9 mouse cellular contexts compared by ENCODE assay signal in the genomic region with DNA sequence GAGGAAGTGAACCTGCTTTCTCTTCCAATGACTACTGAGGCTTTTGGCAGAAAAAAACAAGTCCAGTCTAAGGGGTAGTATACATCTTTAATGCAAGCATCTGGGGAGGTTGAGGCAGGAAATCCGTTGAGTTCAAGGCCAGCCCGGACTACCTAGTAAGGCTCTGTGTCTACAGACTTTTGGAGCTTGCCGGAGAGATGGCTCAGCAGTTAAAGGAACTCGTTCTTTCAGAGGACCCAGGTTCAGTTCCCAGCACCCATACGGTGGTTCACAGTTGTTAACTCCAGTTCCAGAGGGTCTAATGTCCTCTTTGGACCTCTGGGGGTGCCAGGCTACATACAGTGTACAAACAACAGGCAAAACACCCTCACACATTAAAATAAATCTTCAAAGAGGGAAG. TPM values are rescaled to one million over a fixed set of nuclear protein-coding genes. Genes with fewer than 3 reads are reported as not detected.
DNase-seq lines count a peak whose midpoint lies in the region; ATAC-seq lines count a peak whose summit lies in the region.
"Had no signal": no experiment of that assay in that cellular context is flagged by ENCODE, and none has a peak within 500 bp of the region (broad histone marks: within the 10 kb centered on the region; RNA-seq: fewer than 3 reads in every experiment).

No protein-coding gene starts in this region.

- peak overlapping the region; percentile 99 for H3K4me3 ChIP-seq in megakaryocyte, embryonic 14.5 days (replicated peaks)
- peak overlapping the region; percentile 76 for H3K4me3 ChIP-seq in limb, embryonic 13.5 days
- peak overlapping the region; percentile 75 for H3K4me3 ChIP-seq in stomach, embryonic 14.5 days (ENCODE audit: low read depth, low read length)

- ATAC-seq in megakaryocyte, adult 5-6 weeks (ENCODE audit: poor library complexity, severe bottlenecking): no peak
- no peak for ATAC-seq in limb, embryonic 13.5 days (ENCODE audit: low FRiP score, low read depth)
- no peak for ATAC-seq in stomach, embryonic 14.5 days (ENCODE audit: insufficient number of reproducible peaks, insufficient read depth, low FRiP score, low read depth)

- peak overlapping the region; percentile 88 for H3K4me2 ChIP-seq in limb, embryonic 13.5 days (replicated peaks)
- H3K4me2 ChIP-seq in stomach, embryonic 14.5 days (replicated peaks; ENCODE audit: low read depth, low read length): peak overlapping the region; percentile 84

- peak overlapping the region; percentile 88; the same call in 1 of the 2 replicates for H3K27ac ChIP-seq in limb, embryonic 13.5 days
- H3K27ac ChIP-seq in stomach, embryonic 14.5 days (ENCODE audit: low read length): no peak overlapping the region

- H3K9me3 ChIP-seq in megakaryocyte, embryonic 14.5 days: no peaks in the 10 kb centered on the region
- no peaks in the 10 kb centered on the region for H3K9me3 ChIP-seq in limb, embryonic 13.5 days
- no peaks in the 10 kb centered on the region for H3K9me3 ChIP-seq in stomach, embryonic 14.5 days (ENCODE audit: control insufficient read depth, low read depth, low read length)

- H3K9ac ChIP-seq in limb, embryonic 13.5 days: peak overlapping the region; percentile 92
- H3K9ac ChIP-seq in stomach, embryonic 14.5 days (replicated peaks; ENCODE audit: low read depth, low read length): peak overlapping the region; percentile 80; the same call in 1 of the 2 replicates

- H3K27me3 ChIP-seq in megakaryocyte, embryonic 14.5 days (replicated peaks): no peaks in the 10 kb centered on the region
- no peaks in the 10 kb centered on the region for H3K27me3 ChIP-seq in limb, embryonic 13.5 days
- no peaks in the 10 kb centered on the region for H3K27me3 ChIP-seq in stomach, embryonic 14.5 days (ENCODE audit: control insufficient read depth, insufficient read depth, low read length)

- WGBS in limb, embryonic 13.5 days: 94% methylated on average over 5 of the region's 5 CpGs
- WGBS in stomach, embryonic 14.5 days: 92% methylated on average over 5 of the region's 5 CpGs

- H3K36me3 ChIP-seq in megakaryocyte, embryonic 14.5 days (replicated peaks; ENCODE audit: low read length): peaks cover 61% of the 10 kb centered on the region
- peaks cover 25% of the 10 kb centered on the region for H3K36me3 ChIP-seq in limb, embryonic 13.5 days
- H3K36me3 ChIP-seq in stomach, embryonic 14.5 days (ENCODE audit: control insufficient read depth, insufficient read depth, low read length): peaks cover 10% of the 10 kb centered on the region; the same call in 1 of the 2 replicates

- peak; percentile 55 for DNase-seq in cerebellum, adult 11-12 months
- DNase-seq in cerebellum, adult 8-10 months: no peak
- no peak for DNase-seq in spleen, postnatal 4 days (ENCODE audit: low spot score in 2 of 2)
- no peak for DNase-seq in left cerebral cortex, postnatal 4 days
- DNase-seq: kidney, postnatal 4 days had no signal

- intact Hi-C loops in left cerebral cortex, postnatal 4 days (cut with DNase I): no loop called here

- H3K4me1 ChIP-seq in megakaryocyte, embryonic 14.5 days: peaks cover 54% of the 10 kb centered on the region
- peaks cover 20% of the 10 kb centered on the region for H3K4me1 ChIP-seq in limb, embryonic 13.5 days
- H3K4me1 ChIP-seq in stomach, embryonic 14.5 days (ENCODE audit: control insufficient read depth, insufficient read depth, low read length): peaks cover 19% of the 10 kb centered on the region; the same call in 1 of the 2 replicates

RNA-seq across cellular contexts. Expression of gene Iqcc, which starts 0.9 kb away (rescaled TPM):
- 9.7 TPM in 1 of 2 replicates, not detected in the other for polyA plus RNA-seq in megakaryocyte, embryonic 14.5 days (2012; ENCODE audit: insufficient read depth, low replicate concordance)
- total RNA-seq in megakaryocyte, adult 5-6 weeks (2015): 14.3 and 16.6 TPM in 2 replicates
- total RNA-seq in megakaryocyte, adult 5-6 weeks (2017): 6.4 and 7.4 TPM in 2 replicates
- 28.6 and 30.2 TPM in 2 replicates for polyA plus RNA-seq in limb, embryonic 13.5 days (2015; fragmentation: Nextera tagmentation; extraction: Ambion mirVana)
- 26.2 and 26.9 TPM in 2 replicates for polyA plus RNA-seq in stomach, embryonic 14.5 days (2014; fragmentation: Nextera tagmentation; extraction: Ambion mirVana)
- total RNA-seq in left cerebral cortex, postnatal 4 days (2021): 10 to 100 TPM; 26.1 to 28.8 TPM

RNA-seq across cellular contexts. Expression of gene Dcdc2b, which starts 4.0 kb away (rescaled TPM):
- polyA plus RNA-seq in megakaryocyte, embryonic 14.5 days (2012; ENCODE audit: insufficient read depth, low replicate concordance): 0.46 TPM in 1 of 2 replicates, not detected in the other
- 1.0 and 3.5 TPM in 2 replicates for total RNA-seq in megakaryocyte, adult 5-6 weeks (2015)
- total RNA-seq in megakaryocyte, adult 5-6 weeks (2017): not detected in 2 replicates
- polyA plus RNA-seq in limb, embryonic 13.5 days (2015; fragmentation: Nextera tagmentation; extraction: Ambion mirVana): 1.7 and 2.3 TPM in 2 replicates
- 2.8 and 3.8 TPM in 2 replicates for polyA plus RNA-seq in stomach, embryonic 14.5 days (2014; fragmentation: Nextera tagmentation; extraction: Ambion mirVana)
- 1 to 10 TPM; 3.4 to 4.0 TPM for total RNA-seq in left cerebral cortex, postnatal 4 days (2021)

RNA-seq across cellular contexts. Expression of gene Ccdc28b, which starts 5.7 kb away (rescaled TPM):
- polyA plus RNA-seq in megakaryocyte, embryonic 14.5 days (2012; ENCODE audit: insufficient read depth, low replicate concordance): 32.9 and 39.7 TPM in 2 replicates
- 49.7 and 68.6 TPM in 2 replicates for total RNA-seq in megakaryocyte, adult 5-6 weeks (2015)
- 77.2 and 89.0 TPM in 2 replicates for total RNA-seq in megakaryocyte, adult 5-6 weeks (2017)
- polyA plus RNA-seq in limb, embryonic 13.5 days (2015; fragmentation: Nextera tagmentation; extraction: Ambion mirVana): 48.5 and 51.7 TPM in 2 replicates
- 52.9 and 56.1 TPM in 2 replicates for polyA plus RNA-seq in stomach, embryonic 14.5 days (2014; fragmentation: Nextera tagmentation; extraction: Ambion mirVana)
- 100 to 1,000 TPM; 125 to 131 TPM for total RNA-seq in left cerebral cortex, postnatal 4 days (2021)

RNA-seq across cellular contexts. Expression of gene Tmem234, which starts 17.6 kb away (rescaled TPM):
- polyA plus RNA-seq in megakaryocyte, embryonic 14.5 days (2012; ENCODE audit: insufficient read depth, low replicate concordance): 305 and 342 TPM in 2 replicates
- 104 and 120 TPM in 2 replicates for total RNA-seq in megakaryocyte, adult 5-6 weeks (2015)
- 126 and 128 TPM in 2 replicates for total RNA-seq in megakaryocyte, adult 5-6 weeks (2017)
- 211 and 218 TPM in 2 replicates for polyA plus RNA-seq in limb, embryonic 13.5 days (2015; fragmentation: Nextera tagmentation; extraction: Ambion mirVana)
- polyA plus RNA-seq in stomach, embryonic 14.5 days (2014; fragmentation: Nextera tagmentation; extraction: Ambion mirVana): 206 and 226 TPM in 2 replicates
- total RNA-seq in left cerebral cortex, postnatal 4 days (2021): 100 to 1,000 TPM in 1 of 2 experiments, 10 to 100 TPM in 1; 99.9 to 102 TPM

RNA-seq across cellular contexts. Expression of gene Eif3i, which starts 17.6 kb away (rescaled TPM):
- 54.3 and 121 TPM in 2 replicates for polyA plus RNA-seq in megakaryocyte, embryonic 14.5 days (2012; ENCODE audit: insufficient read depth, low replicate concordance)
- total RNA-seq in megakaryocyte, adult 5-6 weeks (2015): 186 and 204 TPM in 2 replicates
- 140 and 156 TPM in 2 replicates for total RNA-seq in megakaryocyte, adult 5-6 weeks (2017)
- polyA plus RNA-seq in limb, embryonic 13.5 days (2015; fragmentation: Nextera tagmentation; extraction: Ambion mirVana): 285 and 288 TPM in 2 replicates
- polyA plus RNA-seq in stomach, embryonic 14.5 days (2014; fragmentation: Nextera tagmentation; extraction: Ambion mirVana): 316 TPM in 2 replicates
- total RNA-seq in left cerebral cortex, postnatal 4 days (2021): 100 to 1,000 TPM; 137 to 143 TPM
